ENCODE assay signal across 11 mouse cellular contexts in the genomic region with DNA sequence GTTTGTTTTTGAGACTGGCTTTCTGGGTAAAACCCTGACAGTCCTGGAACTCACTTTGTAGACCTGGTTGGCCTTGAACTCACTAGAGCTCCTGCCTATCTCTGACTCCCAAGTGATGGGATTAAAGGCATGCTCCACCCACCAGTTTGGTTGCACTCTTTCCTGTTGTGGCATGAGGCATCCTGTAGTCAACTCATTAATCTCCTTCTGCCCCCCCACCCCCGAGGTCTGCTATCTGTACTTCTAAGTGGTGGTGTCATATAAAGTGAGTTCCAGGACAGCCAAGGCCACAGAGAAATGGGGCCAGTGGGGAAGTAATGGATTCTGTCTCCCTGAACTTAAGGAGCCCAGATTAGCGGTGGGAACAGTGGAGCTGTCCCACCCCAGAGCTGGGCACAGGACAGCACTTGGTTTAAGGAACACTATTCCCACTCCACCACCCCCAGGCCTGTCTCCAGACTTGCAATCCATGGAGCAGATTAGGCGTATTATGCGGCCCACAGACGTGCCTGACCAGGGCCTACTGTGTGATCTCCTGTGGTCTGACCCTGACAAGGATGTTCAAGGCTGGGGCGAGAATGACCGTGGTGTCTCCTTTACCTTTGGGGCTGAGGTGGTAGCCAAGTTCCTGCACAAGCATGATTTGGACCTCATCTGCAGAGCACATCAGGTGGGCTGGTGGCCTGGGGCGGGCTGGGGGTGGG. TPM values are rescaled to one million over a fixed set of nuclear protein-coding genes. Genes with fewer than 3 reads are reported as not detected.
DNase-seq lines count a peak whose midpoint lies in the region; ATAC-seq lines count a peak whose summit lies in the region.
"Had no signal": no experiment of that assay in that cellular context is flagged by ENCODE, and none has a peak within 500 bp of the region (broad histone marks: within the 10 kb centered on the region; RNA-seq: fewer than 3 reads in every experiment).

No protein-coding gene starts in this region.

- peak; percentile 52 for DNase-seq in cerebellum, adult 11-12 months
- DNase-seq in hindbrain, embryonic 14.5 days (ENCODE audit: low spot score), result no peak
- DNase-seq in hindbrain, embryonic 11.5 days (ENCODE audit: low spot score), result no peak
- DNase-seq in 3T3-L1 (ENCODE audit: low read depth, low spot score) (peak; percentile 52), MN1 (ENCODE audit: low spot score) (no peak)
- no peak for DNase-seq in thymus, postnatal 4 days
- DNase-seq: heart, postnatal 4 days; right cerebral cortex, postnatal 25 days; thymus, adult 18-20 months had no signal

- H3K4me2 ChIP-seq in hindbrain, embryonic 14.5 days (replicated peaks), result peak overlapping the region; percentile 65; the same call in 1 of the 2 replicates
- H3K4me2 ChIP-seq in hindbrain, embryonic 11.5 days (replicated peaks; ENCODE audit: low read depth, low read length), result no peak overlapping the region
- H3K4me2 ChIP-seq in embryonic facial prominence, embryonic 12.5 days (replicated peaks), result peak overlapping the region; percentile 90; the same call in 1 of the 2 replicates

- no peak for ATAC-seq in cerebellum, adult (ENCODE audit: insufficient number of reproducible peaks, low FRiP score, low TSS enrichment)
- no peak for ATAC-seq in hindbrain, embryonic 14.5 days (ENCODE audit: low FRiP score)
- no peak for ATAC-seq in hindbrain, embryonic 11.5 days (ENCODE audit: low FRiP score)
- ATAC-seq in embryonic facial prominence, embryonic 12.5 days (ENCODE audit: insufficient number of reproducible peaks, insufficient read depth, low FRiP score, low TSS enrichment), result no peak

- WGBS in hindbrain, embryonic 14.5 days, result 91% methylated on average over 8 of the region's 8 CpGs
- WGBS in hindbrain, embryonic 11.5 days, result 86% methylated on average over 8 of the region's 8 CpGs
- 92% methylated on average over 8 of the region's 8 CpGs for WGBS in embryonic facial prominence, embryonic 12.5 days

- H3K36me3 ChIP-seq in hindbrain, embryonic 14.5 days (replicated peaks; ENCODE audit: control insufficient read depth, insufficient read depth), result peaks cover 44% of the 10 kb centered on the region
- H3K36me3 ChIP-seq in hindbrain, embryonic 11.5 days (ENCODE audit: control insufficient read depth, insufficient read depth, low read length), result peaks cover 11% of the 10 kb centered on the region
- peaks cover 53% of the 10 kb centered on the region for H3K36me3 ChIP-seq in embryonic facial prominence, embryonic 12.5 days

- H3K27ac ChIP-seq in hindbrain, embryonic 14.5 days, result no peak overlapping the region
- H3K27ac ChIP-seq in hindbrain, embryonic 11.5 days (ENCODE audit: low read depth, low read length), result no peak overlapping the region
- no peak overlapping the region for H3K27ac ChIP-seq in embryonic facial prominence, embryonic 12.5 days

- H3K27me3 ChIP-seq in hindbrain, embryonic 14.5 days (ENCODE audit: control insufficient read depth, insufficient read depth, low read length), result no peaks in the 10 kb centered on the region
- H3K27me3 ChIP-seq in hindbrain, embryonic 11.5 days (ENCODE audit: control insufficient read depth, insufficient read depth, low read length), result no peaks in the 10 kb centered on the region
- no peaks in the 10 kb centered on the region for H3K27me3 ChIP-seq in embryonic facial prominence, embryonic 12.5 days

- no peaks in the 10 kb centered on the region for H3K9me3 ChIP-seq in hindbrain, embryonic 14.5 days (ENCODE audit: control insufficient read depth, low read length)
- no peaks in the 10 kb centered on the region for H3K9me3 ChIP-seq in hindbrain, embryonic 11.5 days (ENCODE audit: control insufficient read depth, low read length)
- H3K9me3 ChIP-seq in embryonic facial prominence, embryonic 12.5 days, result no peaks in the 10 kb centered on the region

- H3K9ac ChIP-seq in hindbrain, embryonic 14.5 days, result no peak overlapping the region
- H3K9ac ChIP-seq in hindbrain, embryonic 11.5 days (ENCODE audit: low read depth, low read length), result no peak overlapping the region
- H3K9ac ChIP-seq in embryonic facial prominence, embryonic 12.5 days, result no peak overlapping the region

- peaks cover 12% of the 10 kb centered on the region for H3K4me1 ChIP-seq in hindbrain, embryonic 14.5 days (replicated peaks; ENCODE audit: control insufficient read depth, insufficient read depth, low read length)
- peaks cover 5% of the 10 kb centered on the region; the same call in 1 of the 2 replicates for H3K4me1 ChIP-seq in hindbrain, embryonic 11.5 days (replicated peaks; ENCODE audit: control insufficient read depth, insufficient read depth, low read length)
- H3K4me1 ChIP-seq in embryonic facial prominence, embryonic 12.5 days, result peaks cover 23% of the 10 kb centered on the region

- H3K4me3 ChIP-seq in hindbrain, embryonic 14.5 days (replicated peaks; ENCODE audit: low read length), result no peak overlapping the region
- no peak overlapping the region for H3K4me3 ChIP-seq in hindbrain, embryonic 11.5 days (ENCODE audit: low read depth, low read length)
- H3K4me3 ChIP-seq in embryonic facial prominence, embryonic 12.5 days, result no peak overlapping the region

RNA-seq across cellular contexts. Expression of a gene that starts 2.3 kb away (rescaled TPM):
- polyA plus RNA-seq in hindbrain, embryonic 14.5 days (2014; fragmentation: Nextera tagmentation; extraction: Ambion mirVana), result 581 and 604 TPM in 2 replicates
- 868 and 927 TPM in 2 replicates for polyA plus RNA-seq in hindbrain, embryonic 11.5 days (2014; fragmentation: Nextera tagmentation; extraction: Ambion mirVana)
- polyA plus RNA-seq in embryonic facial prominence, embryonic 12.5 days (2016; fragmentation: Nextera tagmentation; extraction: Ambion mirVana), result 782 and 783 TPM in 2 replicates

RNA-seq across cellular contexts. Expression of a gene that starts 3.1 kb away (rescaled TPM):
- 0.43 and 0.68 TPM in 2 replicates for polyA plus RNA-seq in hindbrain, embryonic 14.5 days (2014; fragmentation: Nextera tagmentation; extraction: Ambion mirVana)
- polyA plus RNA-seq in hindbrain, embryonic 11.5 days (2014; fragmentation: Nextera tagmentation; extraction: Ambion mirVana), result 0.79 and 0.96 TPM in 2 replicates
- polyA plus RNA-seq in embryonic facial prominence, embryonic 12.5 days (2016; fragmentation: Nextera tagmentation; extraction: Ambion mirVana), result 1.2 and 1.9 TPM in 2 replicates

RNA-seq across cellular contexts. Expression of a gene that starts 7.3 kb away (rescaled TPM):
- polyA plus RNA-seq in hindbrain, embryonic 14.5 days (2014; fragmentation: Nextera tagmentation; extraction: Ambion mirVana), result 19.4 and 22.5 TPM in 2 replicates
- 41.6 and 42.1 TPM in 2 replicates for polyA plus RNA-seq in hindbrain, embryonic 11.5 days (2014; fragmentation: Nextera tagmentation; extraction: Ambion mirVana)
- polyA plus RNA-seq in embryonic facial prominence, embryonic 12.5 days (2016; fragmentation: Nextera tagmentation; extraction: Ambion mirVana), result 42.7 and 45.2 TPM in 2 replicates

RNA-seq across cellular contexts. Expression of a gene that starts 18.9 kb away (rescaled TPM):
- polyA plus RNA-seq in hindbrain, embryonic 14.5 days (2014; fragmentation: Nextera tagmentation; extraction: Ambion mirVana), result 5.3 and 6.0 TPM in 2 replicates
- polyA plus RNA-seq in hindbrain, embryonic 11.5 days (2014; fragmentation: Nextera tagmentation; extraction: Ambion mirVana), result 2.8 and 3.3 TPM in 2 replicates
- polyA plus RNA-seq in embryonic facial prominence, embryonic 12.5 days (2016; fragmentation: Nextera tagmentation; extraction: Ambion mirVana), result 2.6 and 3.7 TPM in 2 replicates

RNA-seq across cellular contexts. Expression of a gene that starts 19.9 kb away (rescaled TPM):
- polyA plus RNA-seq in hindbrain, embryonic 14.5 days (2014; fragmentation: Nextera tagmentation; extraction: Ambion mirVana), result 0.51 and 0.53 TPM in 2 replicates
- 0.82 and 0.90 TPM in 2 replicates for polyA plus RNA-seq in hindbrain, embryonic 11.5 days (2014; fragmentation: Nextera tagmentation; extraction: Ambion mirVana)
- 8.5 and 9.7 TPM in 2 replicates for polyA plus RNA-seq in embryonic facial prominence, embryonic 12.5 days (2016; fragmentation: Nextera tagmentation; extraction: Ambion mirVana)

Comparison
In these comparisons a context has a peak if more than half of its experiments do, and no peak if none do; other contexts are left out.
1. DNase-seq: peak in cerebellum, adult 11-12 months (single experiment) and 3T3-L1 (single experiment); none in hindbrain, embryonic 14.5 days (single experiment), hindbrain, embryonic 11.5 days (single experiment), thymus, postnatal 4 days (single experiment) and MN1 (single experiment).